Mouse (Mus musculus): ENCODE measurements around the gene Fcgr1. TPM values are rescaled to one million over a fixed set of nuclear protein-coding genes. Genes with fewer than 3 reads are reported as not detected.
"Not testable (repeated sequence)": the region's sequence is repeated elsewhere in the genome, so short reads cannot be mapped to it uniquely, and the experiment has no call there.

Fcgr1 gene
- total RNA-seq, 2 experiments from 2014 or later: 2.0 to 3.3 TPM

GRCm38 (mm10) chr3:96249034-96249345 lies 44.8 kb downstream of the Fcgr1 start:
- DNase-seq (ENCODE audit: low spot score in 2 of 2): no peak

- no peak for DNase-seq (ENCODE audit: low spot score in 2 of 2)
Measured at GRCm38 (mm10) chr3:96248141-96249033, 45.4 kb downstream of the Fcgr1 start.

- no peak for DNase-seq (ENCODE audit: low spot score in 2 of 2)
Measured at GRCm38 (mm10) chr3:96247356-96248140, 46.2 kb downstream of the Fcgr1 start.

GRCm38 (mm10) chr3:96246427-96246856 lies 47.3 kb downstream of the Fcgr1 start, which contains the start of gene Hist2h3c1:
Gene Hist2h3c1 (plus strand): TSS chr3:96246685.
- DNase-seq (ENCODE audit: low spot score in 2 of 2): not testable (repeated sequence)

GRCm38 (mm10) chr3:96246018-96246417 lies 47.8 kb downstream of the Fcgr1 start:
- not testable (repeated sequence) for DNase-seq (ENCODE audit: low spot score in 2 of 2)

GRCm38 (mm10) chr3:96245003-96245886 lies 48.5 kb downstream of the Fcgr1 start, which contains the start of gene Hist2h2aa1:
Gene Hist2h2aa1 (plus strand): TSS chr3:96245497.
- DNase-seq (ENCODE audit: low spot score in 2 of 2): peak; percentile 79 to 85

GRCm38 (mm10) chr3:96243921-96244572 lies 49.7 kb downstream of the Fcgr1 start:
- no peak for DNase-seq (ENCODE audit: low spot score in 2 of 2)

- no peak for DNase-seq (ENCODE audit: low spot score in 2 of 2)
Measured at GRCm38 (mm10) chr3:96240799-96241197, 53.0 kb downstream of the Fcgr1 start.

GRCm38 (mm10) chr3:96239949-96240798 lies 53.6 kb downstream of the Fcgr1 start, which contains the start of gene Hist2h2aa2:
Gene Hist2h2aa2 (minus strand): TSS chr3:96240276.
- peak; percentile 97 to 100 for DNase-seq (ENCODE audit: low spot score in 2 of 2)

- DNase-seq (ENCODE audit: low spot score in 2 of 2): not testable (repeated sequence)
Measured at GRCm38 (mm10) chr3:96238954-96239793, 54.6 kb downstream of the Fcgr1 start, which contains the start of gene Hist2h3c2. Gene Hist2h3c2 (minus strand): TSS chr3:96239127.

- no peak for DNase-seq (ENCODE audit: low spot score in 2 of 2)
Measured at GRCm38 (mm10) chr3:96237904-96238511, 55.8 kb downstream of the Fcgr1 start.

GRCm38 (mm10) chr3:96237335-96237903 lies 56.4 kb downstream of the Fcgr1 start:
- DNase-seq (ENCODE audit: low spot score in 2 of 2): no peak

GRCm38 (mm10) chr3:96236834-96237334 lies 56.9 kb downstream of the Fcgr1 start:
- no peak for DNase-seq (ENCODE audit: low spot score in 2 of 2)

- no peak for DNase-seq (ENCODE audit: low spot score in 2 of 2)
Measured at GRCm38 (mm10) chr3:96235836-96236235, 57.9 kb downstream of the Fcgr1 start.

- DNase-seq (ENCODE audit: low spot score in 2 of 2): no peak
Measured at GRCm38 (mm10) chr3:96234914-96235313, 58.9 kb downstream of the Fcgr1 start.

All from adrenal gland, adult 18-20 months (tissue).